Mouse (Mus musculus) left cerebral cortex, postnatal 4 days (tissue): ENCODE results near the gene Otulinl. TPM values are rescaled to one million over a fixed set of nuclear protein-coding genes. Genes with fewer than 3 reads are reported as not detected.
A peak's percentile ranks its signal among the peaks of the same experiment; 100 is the strongest.

Experiments used
- DNase-seq: peaks from one replicate; pipeline ENCODE4 v3.0.0-alpha.2; 2022
- intact Hi-C: fragments of 180-260 bp; cut with DNase I; formaldehyde crosslinking; loops from one replicate; pipeline ENCODE4 v1.15.1; 2025
- total RNA-seq, 2 experiments: library from RNA; stranded (reverse); gene quantifications; 2 replicates each; pipeline ENCODE4 v1.2.3; 2021

Otulinl gene
- total RNA-seq, 2 experiments from 2014 or later: 13.3 to 16.0 TPM

DNA sequence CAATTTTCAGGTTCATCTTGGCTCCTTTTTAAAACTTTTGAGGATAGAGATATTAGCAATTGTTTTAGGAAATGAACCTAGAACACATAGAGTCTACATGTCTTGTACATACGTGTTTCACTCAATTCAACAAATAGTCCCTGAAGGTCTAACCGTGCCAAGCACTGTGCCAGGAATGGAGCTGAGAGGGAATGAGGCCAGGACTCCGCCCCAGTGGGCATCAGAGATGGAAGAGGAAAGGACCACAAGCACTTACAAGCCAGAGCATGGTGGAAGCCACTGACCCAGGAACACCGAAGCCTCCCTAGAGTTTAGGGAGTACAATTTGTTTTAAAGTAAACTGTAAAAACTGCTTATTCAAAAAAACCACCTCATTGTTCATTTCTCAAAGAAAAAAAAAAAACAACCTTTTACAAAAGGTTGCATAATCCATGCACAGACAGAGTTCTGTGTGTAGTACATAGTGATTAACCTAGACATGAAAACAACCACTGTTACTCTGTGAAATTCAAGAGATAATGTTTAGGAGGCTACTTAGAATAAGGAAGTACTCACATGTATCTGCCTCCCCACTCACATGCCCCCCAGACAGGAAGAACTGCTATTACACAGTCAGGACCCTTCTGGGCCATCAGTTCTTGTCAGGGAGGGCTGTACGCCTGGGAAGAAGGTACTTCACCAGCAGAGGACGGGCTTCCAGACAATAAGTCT, 60.7 kb downstream of the Otulinl start:
- intact Hi-C loops: no loop called here
- no peak for DNase-seq

DNA sequence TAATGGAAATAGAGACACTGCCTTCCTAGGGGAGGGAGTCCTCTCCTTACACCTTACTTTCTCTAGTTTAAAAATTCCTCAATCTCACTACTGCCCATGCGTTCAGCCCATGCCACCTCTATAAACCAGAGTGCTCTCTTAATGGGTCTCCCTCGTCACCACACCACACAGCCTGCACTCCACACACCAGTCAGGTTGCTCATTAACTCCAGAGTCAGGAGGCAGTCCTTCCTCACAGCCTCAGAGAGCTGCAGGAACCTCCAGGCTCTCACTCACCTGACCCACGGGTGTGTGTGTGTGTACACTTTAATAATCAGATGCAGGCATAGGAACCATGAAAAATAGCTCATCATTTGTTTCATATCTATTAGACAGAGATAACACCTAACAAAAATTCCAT, 61.7 kb downstream of the Otulinl start:
- no peak for DNase-seq
- intact Hi-C loops: no loop called here

DNA sequence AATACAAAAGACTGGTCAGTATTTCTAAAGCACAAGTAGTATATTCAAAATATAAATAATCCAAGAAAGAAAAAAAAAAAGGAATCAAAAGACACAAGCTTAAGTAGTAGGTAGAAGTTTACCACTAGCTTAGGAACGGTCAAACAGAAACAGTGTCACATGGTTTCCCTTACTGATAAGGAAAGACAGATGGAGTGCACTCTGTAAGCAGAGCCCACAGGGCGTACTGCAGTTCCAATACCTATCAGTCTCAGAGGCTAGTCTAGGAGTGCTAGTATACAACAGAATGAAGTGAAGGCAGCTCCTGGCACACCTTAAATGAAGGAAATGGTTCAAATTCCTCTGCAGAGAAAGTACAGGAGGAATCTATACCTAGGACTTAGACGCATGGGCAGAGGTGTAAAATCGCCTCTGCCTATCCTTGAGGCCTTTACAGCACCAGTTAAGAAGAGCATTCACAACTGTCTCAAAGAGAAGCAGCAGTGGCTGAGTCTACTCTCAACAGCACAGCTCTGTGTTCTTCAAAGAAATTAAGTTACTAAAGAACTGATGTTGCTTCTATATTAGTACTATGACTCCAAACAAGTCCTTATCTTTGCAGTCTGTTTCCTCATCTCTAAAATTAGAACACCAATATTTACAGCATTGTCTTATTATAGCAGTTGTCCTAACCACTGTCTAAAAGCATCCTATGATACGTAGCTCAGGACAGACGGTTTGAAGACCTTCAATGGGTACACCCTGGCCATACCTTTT, 62.4 kb downstream of the Otulinl start:
- DNase-seq: no peak
- intact Hi-C loops: no loop called here

DNA sequence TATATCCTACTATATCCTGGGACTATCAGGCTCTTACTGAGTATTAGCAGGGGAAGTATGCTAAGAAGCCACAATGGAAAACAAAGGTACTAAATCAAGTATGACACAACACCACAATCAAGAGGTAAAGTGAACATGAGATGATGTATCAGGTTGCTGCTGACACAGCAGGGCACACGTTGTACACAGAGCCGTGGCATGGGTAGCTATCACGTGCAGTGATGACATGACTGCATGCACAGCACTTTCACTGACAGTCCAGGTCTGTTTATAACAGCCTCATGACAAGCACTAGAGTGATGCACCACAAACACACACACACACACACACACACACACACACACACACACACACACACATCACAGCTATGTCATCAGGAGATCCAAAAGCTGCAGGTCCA, 64.2 kb downstream of the Otulinl start:
- intact Hi-C loops: no loop called here

DNA sequence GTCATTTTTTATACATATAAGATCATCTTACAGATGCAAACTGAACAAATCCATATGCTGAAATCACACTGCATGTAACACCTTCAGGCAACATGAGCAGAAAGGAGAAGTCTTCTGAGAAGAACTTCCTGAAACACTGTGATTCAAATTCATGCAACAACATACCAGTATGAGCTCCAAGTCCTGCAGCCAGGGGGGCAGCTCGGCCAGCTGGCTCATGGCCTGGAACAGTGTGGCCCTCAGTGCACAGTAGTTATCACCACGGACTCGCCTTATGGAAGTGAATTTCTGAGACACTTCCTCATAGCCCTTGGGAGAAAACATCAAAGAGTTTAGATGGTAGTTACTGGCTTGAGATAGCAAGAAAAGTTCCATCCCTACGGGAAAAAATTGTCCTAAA, 65.2 kb downstream of the Otulinl start:
- intact Hi-C loops: no loop called here
- peak; percentile 22 for DNase-seq

More for the DNA sequence above, 64.2 kb downstream of the Otulinl start:
- DNase-seq: no peak

DNA sequence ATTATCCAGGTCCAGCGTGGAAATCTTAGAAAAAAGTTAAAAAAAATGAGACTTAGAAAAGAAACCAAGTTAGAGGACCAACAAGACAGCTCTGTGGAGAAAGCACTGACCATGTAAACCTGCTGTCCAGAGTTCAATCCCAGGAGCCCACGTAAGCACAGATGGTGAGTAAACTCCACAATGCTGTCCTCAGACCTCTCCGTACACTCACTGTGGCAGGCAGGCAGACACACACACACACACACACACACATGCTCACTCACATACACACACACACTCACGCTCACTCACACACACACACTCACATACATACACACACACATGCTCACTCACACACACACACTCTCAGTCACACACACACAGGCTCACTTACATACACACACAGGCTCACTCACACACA, 68.1 kb downstream of the Otulinl start:
- intact Hi-C loops: loop anchor here (5.0 kb wide), 1 partner anchor 296 kb away; no protein-coding TSS in a partner anchor
- DNase-seq: no peak

DNA sequence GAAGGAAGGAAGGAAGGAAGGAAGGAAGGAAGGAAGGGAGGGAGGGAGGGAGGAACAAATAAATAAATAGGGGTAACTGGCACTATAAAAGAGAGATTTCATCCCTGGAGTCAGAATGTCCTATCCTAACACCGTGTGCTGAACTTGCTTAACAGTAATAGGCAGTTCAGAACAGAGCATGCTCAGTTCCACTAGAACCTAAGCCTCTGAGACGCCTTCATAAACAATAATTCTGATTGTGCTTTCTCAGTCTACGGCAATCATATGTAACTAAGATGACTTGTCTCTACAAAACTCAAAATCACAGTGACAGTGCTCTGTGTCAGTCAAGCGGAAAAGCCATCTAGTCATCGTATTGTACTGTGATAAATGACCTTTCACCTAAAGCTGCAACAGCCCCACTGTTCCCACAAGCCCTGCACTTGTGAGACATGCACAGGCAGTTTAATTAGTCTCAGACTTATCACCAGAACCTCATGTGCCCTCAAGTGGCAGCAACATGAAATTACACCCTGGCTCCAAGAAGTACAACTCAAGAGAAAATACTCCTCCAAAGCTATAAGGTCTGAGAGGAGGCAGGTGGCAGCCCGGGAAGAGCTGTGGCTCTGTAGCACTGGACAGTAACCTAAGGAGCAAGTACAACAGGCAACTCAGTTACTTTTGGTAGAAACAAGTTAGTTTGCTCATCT, 68.7 kb downstream of the Otulinl start:
- peak; percentile 66 for DNase-seq
- intact Hi-C loops: loop anchor here (5.0 kb wide), 1 partner anchor 295 kb away; no protein-coding TSS in a partner anchor

DNA sequence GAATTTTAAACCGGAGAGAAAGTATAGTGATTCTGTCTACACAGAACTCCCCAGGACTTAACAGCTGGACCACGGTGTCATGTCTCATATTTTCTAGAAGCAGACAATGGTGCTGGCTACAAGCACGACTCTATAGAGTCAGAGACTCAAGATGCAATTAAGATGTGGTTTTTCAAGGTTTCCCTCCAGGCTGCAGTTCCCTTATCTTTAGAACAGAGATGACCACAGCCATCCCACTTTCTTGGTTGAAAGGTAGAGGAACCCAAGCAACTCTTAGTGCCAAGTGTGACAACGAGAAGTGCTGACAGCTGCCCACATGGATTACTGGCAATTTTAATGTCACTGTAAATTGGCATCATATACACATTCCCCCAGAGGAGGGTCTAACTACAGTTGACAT, 71.8 kb downstream of the Otulinl start:
- intact Hi-C loops: no loop called here
- DNase-seq: no peak

DNA sequence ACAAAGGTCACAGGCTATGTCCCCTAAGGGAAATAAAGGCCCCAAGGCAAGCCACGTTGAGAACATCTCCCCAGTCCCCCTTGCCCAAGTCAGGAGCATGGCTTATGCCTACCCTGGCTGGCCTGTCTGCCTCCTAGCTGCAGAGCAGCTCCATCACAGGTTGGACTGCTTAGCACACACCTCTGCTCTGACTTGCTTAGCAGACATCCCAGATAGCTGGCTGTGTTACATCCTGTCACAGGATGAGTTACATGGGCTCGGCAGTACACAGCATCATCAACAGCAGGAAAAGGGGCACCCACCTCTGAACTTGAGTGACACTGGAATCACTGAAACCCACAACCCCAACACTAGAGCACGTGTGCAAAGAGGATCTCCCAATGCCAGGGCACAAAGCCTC, 76.1 kb downstream of the Otulinl start:
- DNase-seq: no peak
- intact Hi-C loops: no loop called here

Other genes with a start within 250 kb of the Otulinl start
- 100 to 1,000 TPM; 109 TPM for gene Ank, start 214.9 kb downstream of the Otulinl start, total RNA-seq
- gene Otulin, start 50.9 kb downstream of the Otulinl start, total RNA-seq: 10 to 100 TPM; 25.4 to 27.0 TPM